Mouse (Mus musculus) 3134 (cell line): ENCODE data around the gene Fbxo46.

Experiments
- DNase-seq: peaks from one replicate; pipeline ENCODE4 v3.0.0-alpha.2; 2011; ENCODE audit warnings: low spot score; ENCODE audit not compliant: insufficient read length; ENCODE audit errors: extremely low read depth

The Fbxo46 gene

GRCm38 (mm10) chr7:19164189-19164588 lies 44.5 kb downstream of the Fbxo46 start:
- DNase-seq, result no peak

- DNase-seq, result no peak
Observed at GRCm38 (mm10) chr7:19164978-19165377, 45.3 kb downstream of the Fbxo46 start.

DNA sequence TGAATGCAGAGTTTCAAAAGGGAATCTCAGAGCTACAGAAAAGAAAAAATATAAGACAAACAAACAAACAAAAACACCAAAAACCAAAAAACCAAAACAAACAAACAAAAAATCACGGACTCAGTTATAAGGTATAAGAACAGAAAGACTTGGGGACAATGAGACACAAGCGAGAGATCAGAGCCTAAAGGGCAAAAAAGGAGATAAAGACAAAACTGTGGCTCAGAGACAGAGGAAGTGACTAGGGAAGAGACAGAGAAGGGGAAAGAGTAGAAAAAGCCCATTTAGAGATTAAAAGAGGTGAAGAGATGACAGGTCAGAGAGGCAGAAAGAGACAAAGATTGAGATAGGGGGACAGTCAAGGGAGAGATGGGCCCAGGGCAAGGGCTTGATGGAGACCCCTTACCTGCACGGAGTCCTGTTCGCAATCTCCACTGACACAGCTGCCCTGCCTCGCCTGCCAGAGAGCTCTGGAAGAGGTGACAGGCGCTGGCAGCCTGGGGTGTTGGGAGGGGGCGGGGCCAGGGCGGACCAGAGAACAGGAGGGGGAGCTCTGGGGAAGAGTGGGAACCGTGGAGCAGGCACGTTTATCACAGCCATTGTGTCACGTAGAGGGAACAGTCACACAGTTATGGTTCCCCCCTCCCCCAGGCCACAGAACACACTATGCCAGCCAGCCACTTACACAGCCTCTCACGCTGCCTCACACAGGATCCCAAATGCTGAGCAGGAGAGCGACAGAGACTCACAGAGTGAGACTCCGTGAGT lies 46.2 kb downstream of the Fbxo46 start, which contains the start of gene Gipr:
Gene Gipr (minus strand): TSS at position 472 of the 768 bp plus-strand sequence.
- no peak for DNase-seq

DNA sequence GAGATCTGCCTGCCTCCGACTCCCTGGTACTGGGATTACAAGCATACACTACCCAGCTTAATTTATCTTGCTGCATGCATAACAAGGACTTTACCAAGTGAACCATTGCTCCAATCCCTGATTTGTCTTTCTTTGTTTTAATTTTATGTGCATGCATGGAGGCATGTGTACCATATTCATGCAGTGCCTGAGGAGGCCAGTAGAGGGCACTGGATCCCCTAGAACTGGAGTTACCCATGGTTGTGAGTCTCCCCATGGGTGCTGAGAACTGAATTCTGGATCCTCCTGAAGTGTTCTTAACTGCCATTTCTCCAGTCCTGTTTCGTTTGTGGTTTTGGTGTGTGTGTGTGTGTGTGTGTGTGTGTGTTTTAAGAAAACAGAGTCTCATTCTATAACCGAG lies 47.3 kb downstream of the Fbxo46 start:
- DNase-seq, result no peak

DNA sequence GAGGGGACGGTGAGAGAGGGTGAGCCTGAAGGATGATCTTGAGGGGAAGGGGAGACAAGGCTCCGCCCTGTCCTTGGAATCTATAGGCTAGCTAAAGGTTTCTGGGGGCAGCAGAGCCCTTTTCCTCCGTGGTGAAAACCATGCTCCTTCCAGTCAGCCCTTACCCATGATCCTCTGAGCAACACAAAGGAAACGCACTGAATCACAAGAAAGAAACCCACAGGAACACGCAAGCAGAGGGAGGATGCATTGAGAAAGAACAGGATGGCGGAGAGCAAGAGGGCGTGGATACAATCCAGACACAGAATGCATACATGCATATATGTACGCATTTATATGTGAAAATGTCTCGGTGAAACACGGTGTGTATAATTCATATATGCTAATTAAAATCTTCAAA lies 49.8 kb downstream of the Fbxo46 start:
- DNase-seq, result no peak

- DNase-seq, result no peak
Observed at GRCm38 (mm10) chr7:19170142-19170541, 50.5 kb downstream of the Fbxo46 start.

GRCm38 (mm10) chr7:19171831-19172230 lies 52.2 kb downstream of the Fbxo46 start:
- no peak for DNase-seq

GRCm38 (mm10) chr7:19172874-19173273 lies 53.2 kb downstream of the Fbxo46 start:
- DNase-seq, result no peak

DNA sequence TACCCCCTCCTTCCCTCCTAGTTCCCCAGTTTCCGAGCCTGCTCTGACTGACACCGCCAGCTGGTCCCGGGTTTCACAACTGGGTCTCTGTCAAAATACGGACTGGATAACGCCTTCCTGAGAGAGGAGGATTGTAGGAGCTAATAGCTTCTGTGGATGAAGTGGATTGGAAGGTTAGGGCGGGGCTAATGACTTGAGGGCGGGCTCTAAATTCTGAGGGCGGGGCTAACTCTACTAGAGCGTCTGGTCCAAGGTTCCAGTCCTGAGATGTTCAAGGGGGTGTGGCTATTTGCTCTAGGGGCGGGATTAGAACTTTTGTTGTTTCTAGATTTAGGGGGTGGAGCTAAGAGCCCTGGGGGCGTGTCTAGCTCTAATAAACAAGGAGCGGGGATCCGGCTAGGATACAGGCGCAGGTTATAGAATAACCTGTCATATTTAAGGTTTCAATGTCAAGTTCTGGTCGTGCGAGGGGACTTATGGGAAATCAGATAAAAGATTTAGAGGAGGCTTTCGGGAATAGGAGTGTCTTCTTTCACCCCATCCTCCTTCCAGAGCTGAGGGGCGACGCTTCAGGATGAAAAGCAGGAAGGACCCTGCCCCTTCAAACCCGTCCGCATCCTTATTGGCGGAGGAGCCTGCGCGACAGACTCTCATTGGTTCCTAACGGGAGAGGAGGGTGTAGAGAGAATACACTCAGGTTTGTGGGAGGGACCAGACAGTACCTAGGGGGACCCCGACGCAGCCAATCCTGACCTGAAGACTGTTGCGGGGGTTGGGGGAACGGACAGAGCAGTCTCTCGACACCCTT lies 56.3 kb downstream of the Fbxo46 start, which contains the start of gene Eml2:
Gene Eml2 (plus strand): TSS at position 714 of the 808 bp plus-strand sequence.
- DNase-seq, result no peak

GRCm38 (mm10) chr7:19176516-19176947 lies 56.9 kb downstream of the Fbxo46 start:
- DNase-seq, result no peak

GRCm38 (mm10) chr7:19177216-19177615 lies 57.6 kb downstream of the Fbxo46 start:
- DNase-seq, result no peak

DNA sequence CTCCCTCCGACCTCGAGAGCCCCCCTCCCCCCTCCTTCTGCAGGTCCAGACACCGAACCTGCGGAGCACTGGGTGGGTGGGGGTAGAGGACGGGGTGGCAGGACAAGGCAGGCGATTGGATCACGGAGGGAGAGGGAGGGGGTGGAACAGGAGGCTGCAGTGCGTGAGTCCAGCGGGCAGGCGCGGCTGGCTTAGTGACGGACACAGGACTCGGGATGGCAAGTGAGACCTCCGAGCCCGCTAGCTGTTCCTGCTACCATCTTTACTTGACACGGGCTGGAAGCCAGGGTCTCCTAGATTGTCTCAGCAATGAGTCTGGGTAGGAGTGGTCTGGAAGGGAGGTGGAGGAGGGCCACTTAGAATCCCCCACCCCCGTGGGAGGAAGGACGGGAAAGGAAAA lies 58.4 kb downstream of the Fbxo46 start:
- DNase-seq, result no peak

DNA sequence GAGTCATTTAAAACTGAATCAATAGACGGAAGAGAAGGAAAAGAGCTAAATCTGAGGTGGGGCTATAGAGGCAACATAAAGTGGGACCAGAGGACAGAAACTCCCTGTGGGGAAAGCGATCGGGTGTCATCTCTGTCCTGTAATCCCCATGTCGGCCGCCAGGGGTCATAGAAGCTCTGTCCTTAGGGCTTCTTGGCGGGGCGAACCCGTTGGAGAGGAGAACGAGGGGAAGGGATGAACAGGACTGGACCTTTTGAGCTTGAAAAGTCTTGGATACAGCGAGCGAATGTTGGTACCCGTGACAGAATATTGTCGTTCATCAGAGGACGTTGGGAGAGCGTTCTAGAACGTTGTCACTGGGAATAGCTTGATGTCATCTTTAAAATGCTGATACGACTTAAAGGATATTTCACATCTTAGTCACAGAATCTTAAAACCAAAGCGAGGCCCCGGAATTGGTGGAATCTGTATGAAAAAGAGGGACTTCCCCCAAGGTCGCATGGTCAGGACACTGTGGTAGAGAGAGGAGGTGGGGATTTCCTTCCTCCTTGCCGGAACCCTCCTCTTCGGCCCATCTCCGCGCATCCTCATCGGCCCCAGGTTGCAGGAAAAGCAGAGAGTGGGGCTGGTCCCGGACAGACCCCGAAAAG lies 58.9 kb downstream of the Fbxo46 start:
- DNase-seq, result no peak

- DNase-seq, result no peak
Observed at GRCm38 (mm10) chr7:19179173-19179572, 59.5 kb downstream of the Fbxo46 start.

GRCm38 (mm10) chr7:19179936-19180335 lies 60.3 kb downstream of the Fbxo46 start:
- no peak for DNase-seq

- DNase-seq, result peak; percentile 50
Observed at GRCm38 (mm10) chr7:19180862-19181429, 61.3 kb downstream of the Fbxo46 start.

GRCm38 (mm10) chr7:19184250-19184649 lies 64.6 kb downstream of the Fbxo46 start:
- peak; percentile 31 for DNase-seq

GRCm38 (mm10) chr7:19184758-19185157 lies 65.1 kb downstream of the Fbxo46 start:
- DNase-seq, result no peak
